10 mouse cellular contexts compared by ENCODE assay signal in the genomic region with DNA sequence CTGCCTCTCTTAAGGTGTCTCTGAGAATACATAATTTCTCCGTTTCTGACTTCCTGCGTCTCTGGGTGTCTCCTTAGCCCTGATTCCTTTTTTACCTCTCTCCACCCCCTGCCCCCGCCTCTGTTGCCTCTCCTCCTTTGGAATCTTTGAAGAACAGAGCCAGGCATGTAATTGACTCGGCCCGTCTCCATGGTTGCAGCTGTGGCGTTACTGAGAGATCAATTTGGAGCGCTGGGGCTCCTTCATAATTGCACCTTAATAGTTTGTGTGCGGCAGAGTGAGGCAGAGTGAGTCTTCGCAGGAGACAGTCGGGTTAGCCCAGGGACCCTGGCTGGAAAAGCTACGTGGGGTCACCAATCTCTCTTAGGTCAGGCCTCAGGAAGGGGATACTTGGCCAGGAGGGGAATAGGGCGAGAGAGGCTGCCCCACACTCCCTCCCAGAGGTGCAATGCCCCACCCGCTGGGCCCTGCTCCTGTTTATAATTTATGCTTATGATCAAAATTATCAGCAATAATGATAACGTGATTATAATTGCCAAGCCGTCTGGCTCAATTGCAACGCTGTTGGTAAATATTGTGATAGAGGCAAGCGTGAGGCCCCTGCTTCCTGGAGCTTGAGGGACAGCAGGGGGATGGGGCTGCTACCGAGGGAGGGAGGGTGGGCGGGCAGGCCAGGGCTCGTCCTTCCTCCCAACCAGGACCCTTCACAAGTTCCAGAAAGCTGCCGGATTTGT. TPM values are rescaled to one million over a fixed set of nuclear protein-coding genes. Genes with fewer than 3 reads are reported as not detected.
A peak's percentile ranks its signal among the peaks of the same experiment; 100 is the strongest.
DNase-seq lines count a peak whose midpoint lies in the region; ATAC-seq lines count a peak whose summit lies in the region.
"Had no signal": no experiment of that assay in that cellular context is flagged by ENCODE, and none has a peak within 500 bp of the region (broad histone marks: within the 10 kb centered on the region; RNA-seq: fewer than 3 reads in every experiment).

No protein-coding gene starts in this region.

- H3K36me3 ChIP-seq in hindbrain, embryonic 16.5 days (ENCODE audit: control insufficient read depth, insufficient read depth, low read length) = no peaks in the 10 kb centered on the region
- no peaks in the 10 kb centered on the region for H3K36me3 ChIP-seq in midbrain, embryonic 13.5 days

- peak; percentile 10 for DNase-seq in thymus, postnatal 4 days
- DNase-seq in thymus, postnatal 10 days (ENCODE audit: low spot score in 2 of 2) = no peak
- DNase-seq in B cell, adult 2 months = no peak
- DNase-seq in ovary, postnatal 14 days (ENCODE audit: low spot score) = no peak
- no peak for DNase-seq in kidney, adult 9 months
- no peak for DNase-seq in cerebellum, adult 9-11 months
- DNase-seq: adrenal gland, adult 8-10 months had no signal

- peaks cover 10% of the 10 kb centered on the region for H3K4me1 ChIP-seq in hindbrain, embryonic 16.5 days (ENCODE audit: control insufficient read depth, insufficient read depth, low read depth, low read length)
- peaks cover 15% of the 10 kb centered on the region for H3K4me1 ChIP-seq in midbrain, embryonic 13.5 days (replicated peaks)

- WGBS in hindbrain, embryonic 16.5 days = 8% methylated on average over 21 of the region's 21 CpGs
- WGBS in midbrain, embryonic 13.5 days = 10% methylated on average over 21 of the region's 21 CpGs

- no peaks in the 10 kb centered on the region for H3K27me3 ChIP-seq in hindbrain, embryonic 16.5 days (replicated peaks; ENCODE audit: control insufficient read depth, insufficient read depth, low read length)
- no peaks in the 10 kb centered on the region for H3K27me3 ChIP-seq in midbrain, embryonic 13.5 days
- H3K27me3 ChIP-seq: CH12.LX had no signal

- H3K9ac ChIP-seq in hindbrain, embryonic 16.5 days (ENCODE audit: low read depth, low read length) = no peak overlapping the region; the same call in 1 of the 2 replicates
- H3K9ac ChIP-seq in midbrain, embryonic 13.5 days (replicated peaks) = 0 out of 2 replicates have a peak overlapping the region, but pooled peaks have one; percentile 36

- no peaks in the 10 kb centered on the region for H3K9me3 ChIP-seq in hindbrain, embryonic 16.5 days (ENCODE audit: control insufficient read depth, low read length)
- H3K9me3 ChIP-seq in midbrain, embryonic 13.5 days = no peaks in the 10 kb centered on the region

- peak; percentile 67 for ATAC-seq in hindbrain, embryonic 16.5 days
- peak; percentile 75 for ATAC-seq in midbrain, embryonic 13.5 days

- peak overlapping the region; percentile 31 for H3K4me2 ChIP-seq in hindbrain, embryonic 16.5 days (ENCODE audit: low read length)
- H3K4me2 ChIP-seq in midbrain, embryonic 13.5 days (replicated peaks) = peak overlapping the region; percentile 36

- no peak overlapping the region for H3K4me3 ChIP-seq in hindbrain, embryonic 16.5 days (ENCODE audit: low read length)
- H3K4me3 ChIP-seq in midbrain, embryonic 13.5 days (replicated peaks) = no peak overlapping the region

- H3K27ac ChIP-seq in hindbrain, embryonic 16.5 days (ENCODE audit: low read depth, low read length) = peak overlapping the region; percentile 66
- peak overlapping the region; percentile 74 for H3K27ac ChIP-seq in midbrain, embryonic 13.5 days

RNA-seq across cellular contexts. Expression of a gene that starts 9.9 kb away (rescaled TPM):
- polyA plus RNA-seq in hindbrain, embryonic 16.5 days (2015; fragmentation: Nextera tagmentation; extraction: Ambion mirVana) = 49.3 and 67.3 TPM in 2 replicates
- 89.6 and 96.6 TPM in 2 replicates for polyA plus RNA-seq in midbrain, embryonic 13.5 days (2015; fragmentation: Nextera tagmentation; extraction: Ambion mirVana)
